Mouse (Mus musculus): ENCODE results near the gene Pten. TPM values are rescaled to one million over a fixed set of nuclear protein-coding genes. Genes with fewer than 3 reads are reported as not detected.

Pten gene
- 7.1 and 17.5 TPM in 2 replicates for polyA plus RNA-seq (2012; ENCODE audit: insufficient read depth, low replicate concordance)

GRCm38 (mm10) chr19:32756900-32757725 lies at the start of gene Pten:
Gene Pten (plus strand): TSS chr19:32757497.
- no peak for TF ChIP-seq FLI1 (IDR thresholded peaks at IDR 0.05; ENCODE audit: low read length)
- TF ChIP-seq GATA1 (IDR thresholded peaks at IDR 0.05; ENCODE audit: borderline replicate concordance, low read length) = no peak
- Histone ChIP-seq H3K4me3 (replicated peaks) (peak within 1 kb of the TSS; percentile 99), H3K4me1 (peaks cover 31% of the 10 kb centered on the region), H3K9me3 (no peaks in the 10 kb centered on the region), H3K36me3 (replicated peaks; ENCODE audit: low read length) (peaks cover 3% of the 10 kb centered on the region), H3K27me3 (replicated peaks) (peaks cover 10% of the 10 kb centered on the region)

- no peak overlapping the region for H3K4me3 ChIP-seq (replicated peaks)
- no peaks in the 10 kb centered on the region for H3K27me3 ChIP-seq (replicated peaks)
- no peaks in the 10 kb centered on the region for H3K9me3 ChIP-seq
- TF ChIP-seq FLI1 (IDR thresholded peaks at IDR 0.05; ENCODE audit: low read length) = no peak
- TF ChIP-seq GATA1 (IDR thresholded peaks at IDR 0.05; ENCODE audit: borderline replicate concordance, low read length) = no peak
- peaks cover 31% of the 10 kb centered on the region for H3K4me1 ChIP-seq
- H3K36me3 ChIP-seq (replicated peaks; ENCODE audit: low read length) = peaks cover 35% of the 10 kb centered on the region
These were observed 48.3 kb upstream of the Pten start for GRCm38 (mm10) chr19:32708996-32709395.

DNA sequence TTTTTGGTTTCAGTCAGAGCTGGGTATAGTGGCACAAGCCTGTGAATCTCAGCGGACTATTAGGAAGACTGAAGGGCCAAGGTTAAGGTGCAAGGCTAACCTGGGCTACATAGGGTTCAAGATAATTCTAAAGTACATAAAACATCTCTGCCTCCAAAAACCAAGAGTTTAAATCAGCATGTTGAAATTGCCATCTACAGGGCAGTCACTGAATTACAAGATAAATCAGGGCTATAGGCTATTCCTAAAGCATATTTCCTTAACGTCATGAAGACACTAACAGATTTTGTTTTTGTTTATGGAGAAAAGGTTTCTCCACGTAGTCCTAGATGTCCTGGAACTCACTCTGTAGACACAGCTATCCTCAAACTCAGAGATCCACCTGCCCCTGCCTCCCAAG lies 47.0 kb upstream of the Pten start:
- H3K4me3 ChIP-seq (replicated peaks) = no peak overlapping the region
- peaks cover 38% of the 10 kb centered on the region for H3K4me1 ChIP-seq
- TF ChIP-seq GATA1 (IDR thresholded peaks at IDR 0.05; ENCODE audit: borderline replicate concordance, low read length) = no peak
- no peak for TF ChIP-seq FLI1 (IDR thresholded peaks at IDR 0.05; ENCODE audit: low read length)
- H3K36me3 ChIP-seq (replicated peaks; ENCODE audit: low read length) = peaks cover 22% of the 10 kb centered on the region
- no peaks in the 10 kb centered on the region for H3K9me3 ChIP-seq
- H3K27me3 ChIP-seq (replicated peaks) = no peaks in the 10 kb centered on the region

- H3K36me3 ChIP-seq (replicated peaks; ENCODE audit: low read length) = peaks cover 8% of the 10 kb centered on the region
- H3K4me1 ChIP-seq = peaks cover 43% of the 10 kb centered on the region
- TF ChIP-seq GATA1 (IDR thresholded peaks at IDR 0.05; ENCODE audit: borderline replicate concordance, low read length) (no peak), FLI1 (IDR thresholded peaks at IDR 0.05; ENCODE audit: low read length) (no peak)
- H3K27me3 ChIP-seq (replicated peaks) = no peaks in the 10 kb centered on the region
- no peaks in the 10 kb centered on the region for H3K9me3 ChIP-seq
- peak overlapping the region; percentile 96 for H3K4me3 ChIP-seq (replicated peaks)
These were observed 45.3 kb upstream of the Pten start for GRCm38 (mm10) chr19:32711761-32712541.

DNA sequence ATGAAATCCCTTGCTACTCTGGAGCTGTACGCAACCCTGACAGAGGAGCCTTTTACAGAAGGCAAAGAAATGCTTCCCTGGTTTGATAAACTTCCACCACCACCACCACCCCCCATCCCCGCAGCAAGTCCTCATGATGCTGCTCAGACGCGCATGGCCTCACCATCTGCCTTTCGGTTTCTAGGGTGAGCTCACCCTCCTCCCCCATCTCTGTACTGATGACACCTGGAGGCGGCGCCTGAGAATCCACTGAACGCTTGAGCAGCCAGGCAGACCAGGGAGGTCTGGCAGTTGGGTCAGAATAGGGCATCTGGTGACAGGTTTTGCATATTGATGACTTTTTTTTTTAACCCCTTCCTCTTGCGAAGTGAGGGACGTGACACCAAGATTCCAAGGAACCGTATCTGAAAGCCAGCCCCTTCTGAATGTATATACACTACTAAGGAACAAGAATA lies 44.7 kb upstream of the Pten start:
- Histone ChIP-seq H3K9me3 (no peaks in the 10 kb centered on the region), H3K36me3 (replicated peaks; ENCODE audit: low read length) (peaks cover 7% of the 10 kb centered on the region), H3K4me3 (replicated peaks) (peak overlapping the region; percentile 96), H3K4me1 (peaks cover 43% of the 10 kb centered on the region), H3K27me3 (replicated peaks) (no peaks in the 10 kb centered on the region)
- TF ChIP-seq FLI1 (IDR thresholded peaks at IDR 0.05; ENCODE audit: low read length) (no peak), GATA1 (IDR thresholded peaks at IDR 0.05; ENCODE audit: borderline replicate concordance, low read length) (no peak)

GRCm38 (mm10) chr19:32713471-32713870 lies 43.8 kb upstream of the Pten start:
- Histone ChIP-seq H3K36me3 (replicated peaks; ENCODE audit: low read length) (peaks cover 7% of the 10 kb centered on the region), H3K27me3 (replicated peaks) (no peaks in the 10 kb centered on the region), H3K9me3 (no peaks in the 10 kb centered on the region), H3K4me1 (peaks cover 43% of the 10 kb centered on the region), H3K4me3 (replicated peaks) (no peak overlapping the region)
- TF ChIP-seq GATA1 (IDR thresholded peaks at IDR 0.05; ENCODE audit: borderline replicate concordance, low read length) (no peak), FLI1 (IDR thresholded peaks at IDR 0.05; ENCODE audit: low read length) (no peak)

DNA sequence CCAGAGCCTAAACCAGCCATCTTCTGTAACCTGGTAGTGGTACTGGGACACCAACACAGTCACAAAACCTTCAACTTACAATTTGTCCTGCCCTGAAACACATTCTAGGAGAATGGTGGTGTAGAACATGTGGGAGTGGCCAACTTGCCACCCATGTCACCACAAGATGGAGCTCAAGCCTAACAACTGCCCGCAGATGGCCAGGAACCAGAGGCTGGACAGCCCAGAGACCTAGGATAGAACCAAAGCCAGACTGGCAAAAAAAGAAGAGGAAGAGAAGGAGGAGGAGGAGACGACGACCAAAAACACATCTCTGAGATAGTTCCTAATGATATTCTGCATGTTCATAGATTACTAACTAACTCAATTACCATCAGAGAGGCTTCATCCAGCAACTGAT lies 42.1 kb upstream of the Pten start:
- Histone ChIP-seq H3K4me3 (replicated peaks) (no peak overlapping the region), H3K9me3 (no peaks in the 10 kb centered on the region), H3K27me3 (replicated peaks) (no peaks in the 10 kb centered on the region), H3K36me3 (replicated peaks; ENCODE audit: low read length) (no peaks in the 10 kb centered on the region), H3K4me1 (peaks cover 34% of the 10 kb centered on the region)
- TF ChIP-seq GATA1 (IDR thresholded peaks at IDR 0.05; ENCODE audit: borderline replicate concordance, low read length) (no peak), FLI1 (IDR thresholded peaks at IDR 0.05; ENCODE audit: low read length) (no peak)

GRCm38 (mm10) chr19:32715681-32716080 lies 41.6 kb upstream of the Pten start:
- no peak for TF ChIP-seq FLI1 (IDR thresholded peaks at IDR 0.05; ENCODE audit: low read length)
- TF ChIP-seq GATA1 (IDR thresholded peaks at IDR 0.05; ENCODE audit: borderline replicate concordance, low read length) = no peak
- H3K4me1 ChIP-seq = peaks cover 29% of the 10 kb centered on the region

DNA sequence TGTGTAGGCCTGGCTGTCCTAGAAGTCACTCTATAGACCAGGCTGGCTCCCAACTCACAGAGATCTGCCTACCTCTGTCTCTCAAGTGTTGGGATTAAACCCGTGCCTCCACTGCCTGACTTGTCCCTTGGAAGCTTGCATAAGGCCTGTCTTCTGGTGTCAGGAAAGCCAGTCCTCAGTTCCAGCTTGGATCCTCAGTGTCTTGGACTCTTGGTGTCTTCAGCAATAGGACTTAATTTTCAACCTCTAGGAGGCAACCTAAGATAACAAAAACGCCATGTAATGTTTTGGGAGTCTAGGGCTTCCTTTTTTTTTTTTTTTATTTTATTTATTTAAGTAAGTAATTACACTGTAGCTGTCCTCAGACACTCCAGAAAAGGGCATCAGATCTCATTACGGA lies 39.7 kb upstream of the Pten start:
- Histone ChIP-seq H3K4me3 (replicated peaks) (no peak overlapping the region), H3K27me3 (replicated peaks) (no peaks in the 10 kb centered on the region), H3K36me3 (replicated peaks; ENCODE audit: low read length) (no peaks in the 10 kb centered on the region), H3K9me3 (no peaks in the 10 kb centered on the region), H3K4me1 (peaks cover 18% of the 10 kb centered on the region)
- TF ChIP-seq FLI1 (IDR thresholded peaks at IDR 0.05; ENCODE audit: low read length) (no peak), GATA1 (IDR thresholded peaks at IDR 0.05; ENCODE audit: borderline replicate concordance, low read length) (no peak)

More at GRCm38 (mm10) chr19:32715681-32716080, 41.6 kb upstream of the Pten start:
- Histone ChIP-seq H3K36me3 (replicated peaks; ENCODE audit: low read length) (no peaks in the 10 kb centered on the region), H3K9me3 (no peaks in the 10 kb centered on the region), H3K4me3 (replicated peaks) (no peak overlapping the region), H3K27me3 (replicated peaks) (no peaks in the 10 kb centered on the region)

- Histone ChIP-seq H3K36me3 (replicated peaks; ENCODE audit: low read length) (no peaks in the 10 kb centered on the region), H3K9me3 (no peaks in the 10 kb centered on the region), H3K4me3 (replicated peaks) (no peak overlapping the region), H3K27me3 (replicated peaks) (no peaks in the 10 kb centered on the region), H3K4me1 (peaks cover 4% of the 10 kb centered on the region)
- TF ChIP-seq GATA1 (IDR thresholded peaks at IDR 0.05; ENCODE audit: borderline replicate concordance, low read length) (no peak), FLI1 (IDR thresholded peaks at IDR 0.05; ENCODE audit: low read length) (no peak)
These were observed 37.0 kb upstream of the Pten start for GRCm38 (mm10) chr19:32720319-32720718.
